Mouse (Mus musculus): ENCODE measurements at regions not wholly inside any gene's neighbourhood (a gene's known extent, or its start where the extent isn't known, plus 50 kb on each side); places are given as distances from the start of the nearest gene placed in this dataset.
A peak's percentile ranks its signal among the peaks of the same experiment; 100 is the strongest.

DNA sequence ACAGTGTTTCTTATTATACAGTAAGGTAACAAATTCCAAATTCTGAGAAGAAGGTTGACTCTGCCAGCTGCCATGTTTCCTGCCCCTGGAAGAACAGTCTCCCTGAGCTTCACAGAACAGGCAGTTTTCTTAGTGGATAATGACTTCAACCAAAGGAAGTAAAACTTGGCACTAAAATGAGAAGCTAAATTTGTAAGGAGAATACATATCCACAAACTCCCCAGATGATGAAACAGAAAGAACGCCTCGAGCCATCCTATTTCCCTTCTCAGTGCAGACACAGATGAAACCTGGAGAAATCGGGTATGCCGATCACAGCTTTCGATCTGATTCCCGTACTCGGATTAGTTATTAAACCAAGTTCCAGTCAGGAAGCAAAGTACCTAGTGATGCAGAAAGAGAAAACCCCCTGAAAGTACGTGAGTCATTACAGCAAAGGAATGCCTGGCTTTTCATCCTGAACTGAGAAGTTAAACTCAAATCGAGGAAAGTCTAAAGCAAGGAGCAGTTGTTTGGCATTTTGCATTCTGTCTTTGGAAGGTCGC, 143.7 kb downstream of the Nsun3 start:
- Histone ChIP-seq H3K36me3 (ENCODE audit: control insufficient read depth, insufficient read depth, low read length) (no peaks in the 10 kb centered on the region), H3K4me2 (ENCODE audit: low read depth, low read length) (no peak overlapping the region), H3K4me3 (ENCODE audit: low read depth, low read length) (no peak overlapping the region), H3K9me3 (ENCODE audit: control insufficient read depth, low read length) (no peaks in the 10 kb centered on the region), H3K4me1 (ENCODE audit: control insufficient read depth, insufficient read depth, low read length) (no peaks in the 10 kb centered on the region), H3K9ac (replicated peaks; ENCODE audit: low read depth, low read length) (no peak overlapping the region), H3K27ac (ENCODE audit: low read depth, low read length) (no peak overlapping the region), H3K27me3 (ENCODE audit: control insufficient read depth, insufficient read depth, low read length) (no peaks in the 10 kb centered on the region)
- WGBS, result 92% methylated on average over 10 of the region's 10 CpGs
- ATAC-seq (ENCODE audit: low read depth), result no peak

DNA sequence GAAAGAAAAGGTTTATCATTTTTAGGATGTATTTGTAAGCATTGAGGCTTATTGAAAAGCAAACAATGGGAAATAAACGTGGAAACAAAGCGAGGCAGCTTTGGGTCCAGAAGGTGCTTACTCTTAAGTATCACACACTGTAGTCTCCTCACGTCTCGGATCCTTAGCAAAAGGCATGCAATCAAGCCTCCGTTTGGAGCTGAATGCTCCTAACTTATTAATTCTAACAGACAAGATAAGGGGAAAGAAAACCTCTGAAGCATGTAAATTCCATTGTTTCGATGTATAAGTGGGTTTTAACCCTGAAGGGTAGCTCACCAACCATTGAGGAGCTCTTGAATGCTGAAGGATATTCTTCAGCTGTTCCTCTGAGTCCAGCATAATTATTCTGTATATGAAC, 162.7 kb downstream of the Nsun3 start:
- Histone ChIP-seq H3K9ac (replicated peaks; ENCODE audit: low read depth, low read length) (no peak overlapping the region), H3K27ac (ENCODE audit: low read depth, low read length) (no peak overlapping the region), H3K4me1 (ENCODE audit: control insufficient read depth, insufficient read depth, low read length) (no peaks in the 10 kb centered on the region), H3K36me3 (ENCODE audit: control insufficient read depth, insufficient read depth, low read length) (no peaks in the 10 kb centered on the region), H3K4me3 (ENCODE audit: low read depth, low read length) (no peak overlapping the region), H3K27me3 (ENCODE audit: control insufficient read depth, insufficient read depth, low read length) (no peaks in the 10 kb centered on the region), H3K9me3 (ENCODE audit: control insufficient read depth, low read length) (no peaks in the 10 kb centered on the region; the same call in 1 of the 2 replicates), H3K4me2 (ENCODE audit: low read depth, low read length) (no peak overlapping the region)
- 59% methylated on average over 6 of the region's 6 CpGs for WGBS
- ATAC-seq (ENCODE audit: low read depth), result no peak

DNA sequence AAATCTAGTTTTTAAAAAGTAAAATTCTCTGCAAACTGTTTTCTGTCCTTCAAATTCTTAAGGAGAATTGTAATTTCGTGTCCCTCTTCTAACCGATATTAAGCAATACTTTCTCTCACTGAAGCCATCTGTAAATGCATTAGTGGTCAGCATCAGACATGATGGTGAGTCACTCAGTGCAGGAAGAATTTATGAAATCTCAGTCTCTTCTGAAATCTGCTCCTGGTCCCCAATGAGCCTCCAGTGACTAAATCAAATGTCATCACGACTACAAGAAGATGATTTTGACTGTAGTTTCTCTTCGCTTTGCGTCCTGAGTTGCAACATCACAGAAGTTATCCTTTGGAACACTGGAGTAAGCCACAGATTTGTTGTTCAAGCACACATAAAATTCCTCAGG, 175.7 kb downstream of the Nsun3 start:
- Histone ChIP-seq H3K27ac (ENCODE audit: low read depth, low read length) (no peak overlapping the region), H3K4me1 (ENCODE audit: control insufficient read depth, insufficient read depth, low read length) (no peaks in the 10 kb centered on the region), H3K27me3 (ENCODE audit: control insufficient read depth, insufficient read depth, low read length) (no peaks in the 10 kb centered on the region), H3K4me3 (ENCODE audit: low read depth, low read length) (no peak overlapping the region), H3K4me2 (ENCODE audit: low read depth, low read length) (no peak overlapping the region), H3K9ac (replicated peaks; ENCODE audit: low read depth, low read length) (no peak overlapping the region), H3K36me3 (ENCODE audit: control insufficient read depth, insufficient read depth, low read length) (no peaks in the 10 kb centered on the region), H3K9me3 (ENCODE audit: control insufficient read depth, low read length) (no peaks in the 10 kb centered on the region)
- WGBS, result 89% methylated on average over 5 of the region's 5 CpGs
- ATAC-seq (ENCODE audit: low read depth), result no peak

DNA sequence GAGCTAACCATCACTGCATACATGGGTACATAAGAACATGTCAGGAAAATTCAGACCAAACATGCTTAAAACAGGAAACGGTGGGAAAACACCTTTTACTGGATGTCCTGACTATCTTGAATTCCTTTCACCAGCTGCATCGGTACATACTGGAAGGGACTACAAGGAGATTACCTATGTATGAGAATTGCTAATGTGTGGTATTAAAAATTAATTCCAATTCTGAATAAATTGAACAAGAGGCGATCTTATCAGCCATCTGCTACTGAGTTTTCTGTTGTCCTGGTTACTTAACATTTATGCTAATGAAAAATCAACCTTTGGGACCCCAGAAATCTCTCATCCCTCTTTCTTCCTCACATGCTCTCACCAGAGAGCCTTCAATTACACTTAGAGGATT, 178.0 kb downstream of the Nsun3 start:
- no peak overlapping the region for H3K4me3 ChIP-seq (ENCODE audit: low read depth, low read length)
- ATAC-seq (ENCODE audit: low read depth), result no peak
- H3K27me3 ChIP-seq (ENCODE audit: control insufficient read depth, insufficient read depth, low read length), result no peaks in the 10 kb centered on the region
- H3K9me3 ChIP-seq (ENCODE audit: control insufficient read depth, low read length), result no peaks in the 10 kb centered on the region
- H3K4me1 ChIP-seq (ENCODE audit: control insufficient read depth, insufficient read depth, low read length), result no peaks in the 10 kb centered on the region
- no peak overlapping the region for H3K27ac ChIP-seq (ENCODE audit: low read depth, low read length)
- H3K9ac ChIP-seq (replicated peaks; ENCODE audit: low read depth, low read length), result no peak overlapping the region
- H3K4me2 ChIP-seq (ENCODE audit: low read depth, low read length), result no peak overlapping the region
- 82% methylated on average over 3 of the region's 3 CpGs for WGBS
- no peaks in the 10 kb centered on the region for H3K36me3 ChIP-seq (ENCODE audit: control insufficient read depth, insufficient read depth, low read length)

DNA sequence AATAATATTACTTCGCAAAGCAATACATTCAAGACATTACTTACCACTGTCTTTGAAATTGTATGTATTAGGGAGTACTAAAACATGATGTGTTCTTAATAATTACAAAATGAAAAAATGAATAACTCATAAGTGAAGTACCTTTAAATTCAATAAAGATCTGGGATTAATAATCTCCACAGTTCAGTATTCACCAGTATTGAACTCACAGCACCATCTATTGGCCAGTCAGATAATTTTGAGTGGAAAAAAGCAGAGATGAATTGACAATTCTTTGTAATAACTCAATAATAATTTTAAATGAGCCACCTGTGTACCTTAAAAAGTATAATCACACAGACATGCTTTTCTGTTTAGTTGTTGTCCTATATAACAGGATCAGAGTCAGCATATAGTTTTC, 180.7 kb downstream of the Nsun3 start:
- 94% methylated on average over 1 of the region's 1 CpGs for WGBS
- Histone ChIP-seq H3K27me3 (ENCODE audit: control insufficient read depth, insufficient read depth, low read length) (no peaks in the 10 kb centered on the region), H3K4me3 (ENCODE audit: low read depth, low read length) (no peak overlapping the region), H3K4me2 (ENCODE audit: low read depth, low read length) (no peak overlapping the region), H3K9ac (replicated peaks; ENCODE audit: low read depth, low read length) (no peak overlapping the region), H3K36me3 (ENCODE audit: control insufficient read depth, insufficient read depth, low read length) (no peaks in the 10 kb centered on the region), H3K27ac (ENCODE audit: low read depth, low read length) (no peak overlapping the region), H3K4me1 (ENCODE audit: control insufficient read depth, insufficient read depth, low read length) (no peaks in the 10 kb centered on the region), H3K9me3 (ENCODE audit: control insufficient read depth, low read length) (no peaks in the 10 kb centered on the region)
- ATAC-seq (ENCODE audit: low read depth), result no peak

DNA sequence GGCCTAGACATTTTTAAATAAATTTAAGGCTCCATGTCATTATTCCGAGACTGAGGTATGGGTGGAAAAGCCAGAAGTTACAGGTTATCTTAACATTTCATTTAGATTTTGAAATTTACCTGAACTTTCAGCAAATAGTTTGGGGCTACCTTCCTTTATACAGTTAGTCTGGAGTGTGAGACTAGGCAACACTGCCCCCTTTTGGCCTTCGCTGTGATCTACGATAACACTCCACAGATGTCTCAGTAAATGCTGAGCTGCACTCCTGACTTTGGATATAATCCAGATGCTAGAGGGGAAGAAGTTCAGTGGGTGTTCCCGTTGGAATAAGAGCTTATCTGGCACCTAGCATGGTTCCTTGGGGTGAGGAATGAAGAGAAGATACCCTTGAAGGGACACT, 224.6 kb downstream of the Nsun3 start:
- Histone ChIP-seq H3K4me1 (ENCODE audit: control insufficient read depth, insufficient read depth, low read length) (no peaks in the 10 kb centered on the region), H3K4me3 (ENCODE audit: low read depth, low read length) (no peak overlapping the region), H3K9ac (replicated peaks; ENCODE audit: low read depth, low read length) (no peak overlapping the region), H3K9me3 (ENCODE audit: control insufficient read depth, low read length) (no peaks in the 10 kb centered on the region), H3K36me3 (ENCODE audit: control insufficient read depth, insufficient read depth, low read length) (no peaks in the 10 kb centered on the region), H3K27me3 (ENCODE audit: control insufficient read depth, insufficient read depth, low read length) (no peaks in the 10 kb centered on the region), H3K4me2 (ENCODE audit: low read depth, low read length) (no peak overlapping the region), H3K27ac (ENCODE audit: low read depth, low read length) (no peak overlapping the region)
- 39% methylated on average over 4 of the region's 4 CpGs for WGBS
- peak; percentile 63; the same call in 1 of the 2 replicates for ATAC-seq (ENCODE audit: low read depth)

DNA sequence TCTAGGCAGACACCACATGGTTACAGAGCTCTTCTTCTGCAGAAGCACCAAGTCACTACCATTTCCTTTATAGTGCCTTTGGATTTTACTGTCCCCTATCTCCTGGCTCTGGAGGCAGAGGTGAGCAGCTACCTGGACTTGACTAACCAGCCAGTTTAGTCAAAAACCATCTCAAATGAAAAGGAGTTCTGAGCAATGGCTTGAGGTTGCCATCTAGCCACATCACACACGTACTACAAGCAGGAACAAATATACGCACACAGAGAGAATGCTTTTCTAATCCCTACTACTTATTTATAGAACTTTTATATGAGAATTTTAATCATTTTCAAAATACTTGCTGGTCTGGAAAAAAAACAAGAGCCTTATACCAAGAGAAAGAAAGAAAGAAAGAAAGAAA, 243.5 kb downstream of the Nsun3 start:
- Histone ChIP-seq H3K4me3 (ENCODE audit: low read depth, low read length) (no peak overlapping the region), H3K9me3 (ENCODE audit: control insufficient read depth, low read length) (no peaks in the 10 kb centered on the region), H3K4me1 (ENCODE audit: control insufficient read depth, insufficient read depth, low read length) (no peaks in the 10 kb centered on the region), H3K27ac (ENCODE audit: low read depth, low read length) (no peak overlapping the region), H3K9ac (replicated peaks; ENCODE audit: low read depth, low read length) (no peak overlapping the region), H3K27me3 (ENCODE audit: control insufficient read depth, insufficient read depth, low read length) (no peaks in the 10 kb centered on the region), H3K4me2 (ENCODE audit: low read depth, low read length) (no peak overlapping the region), H3K36me3 (ENCODE audit: control insufficient read depth, insufficient read depth, low read length) (no peaks in the 10 kb centered on the region)
- 90% methylated on average over 2 of the region's 2 CpGs for WGBS
- no peak for ATAC-seq (ENCODE audit: low read depth)

DNA sequence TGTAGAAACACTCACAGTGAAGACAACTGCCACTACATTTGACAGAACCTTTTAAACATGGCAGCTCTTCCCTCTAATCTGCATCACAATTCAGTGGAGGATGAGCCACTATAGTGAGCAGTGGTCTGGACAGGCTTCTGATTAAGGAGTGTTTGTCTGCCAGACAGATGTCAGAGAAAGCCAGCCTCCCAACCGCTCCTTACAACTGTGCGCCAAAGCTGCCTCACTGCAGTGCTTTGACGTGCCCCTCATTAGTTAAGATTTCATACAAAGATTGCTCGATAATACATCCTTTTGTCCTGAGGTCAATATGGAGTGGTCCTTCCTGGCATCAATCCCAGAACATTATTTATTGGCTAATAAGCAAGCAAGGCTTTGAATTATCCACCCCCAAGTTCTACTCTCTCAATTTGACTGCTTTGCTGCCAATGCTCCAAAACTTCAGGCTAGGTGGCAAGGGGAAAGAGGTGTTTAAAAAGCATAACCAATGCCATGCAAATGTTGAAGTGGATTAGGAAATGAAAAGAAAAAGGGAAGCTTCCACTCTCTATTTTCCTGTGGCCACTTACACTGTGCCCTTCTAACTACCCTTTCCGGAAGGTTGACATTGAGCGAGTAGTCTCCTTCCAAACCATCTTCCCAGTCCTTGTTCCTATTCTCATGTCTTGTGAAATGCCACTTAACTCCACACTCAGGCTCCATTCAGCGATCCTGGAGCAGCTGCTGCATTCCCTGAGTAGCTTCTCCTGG, 248.7 kb downstream of the Nsun3 start:
- Histone ChIP-seq H3K27me3 (ENCODE audit: control insufficient read depth, insufficient read depth, low read length) (no peaks in the 10 kb centered on the region), H3K27ac (ENCODE audit: low read depth, low read length) (no peak overlapping the region), H3K9ac (replicated peaks; ENCODE audit: low read depth, low read length) (no peak overlapping the region), H3K9me3 (ENCODE audit: control insufficient read depth, low read length) (no peaks in the 10 kb centered on the region), H3K4me1 (ENCODE audit: control insufficient read depth, insufficient read depth, low read length) (no peaks in the 10 kb centered on the region), H3K36me3 (ENCODE audit: control insufficient read depth, insufficient read depth, low read length) (no peaks in the 10 kb centered on the region), H3K4me2 (ENCODE audit: low read depth, low read length) (no peak overlapping the region), H3K4me3 (ENCODE audit: low read depth, low read length) (no peak overlapping the region)
- WGBS, result 62% methylated on average over 7 of the region's 7 CpGs
- no peak for ATAC-seq (ENCODE audit: low read depth)

DNA sequence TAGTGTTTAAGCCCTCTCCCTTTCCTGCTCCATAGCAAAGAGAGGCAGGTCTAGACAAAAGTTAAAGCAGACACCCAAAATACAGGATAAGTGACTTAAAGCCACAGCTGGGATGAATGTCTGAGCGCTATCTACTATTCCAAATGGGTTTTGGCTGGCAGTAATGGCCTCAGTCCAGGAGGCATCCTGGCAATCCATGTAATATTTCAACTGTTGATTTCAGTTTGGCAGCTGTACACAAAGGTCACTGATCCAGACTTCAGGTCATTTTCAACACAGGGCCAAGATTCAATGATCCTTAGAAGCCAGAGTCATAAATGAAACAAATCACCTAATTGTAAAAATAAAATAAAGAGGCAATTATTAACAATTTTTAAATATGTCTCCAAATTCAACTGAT, 277.3 kb downstream of the Nsun3 start:
- H3K4me2 ChIP-seq (ENCODE audit: low read depth, low read length), result no peak overlapping the region
- no peak for ATAC-seq (ENCODE audit: low read depth)
- H3K36me3 ChIP-seq (ENCODE audit: control insufficient read depth, insufficient read depth, low read length), result no peaks in the 10 kb centered on the region
- 78% methylated on average over 1 of the region's 1 CpGs for WGBS
- H3K27ac ChIP-seq (ENCODE audit: low read depth, low read length), result no peak overlapping the region
- H3K9me3 ChIP-seq (ENCODE audit: control insufficient read depth, low read length), result no peaks in the 10 kb centered on the region
- H3K4me3 ChIP-seq (ENCODE audit: low read depth, low read length), result no peak overlapping the region
- no peak overlapping the region for H3K9ac ChIP-seq (replicated peaks; ENCODE audit: low read depth, low read length)
- no peaks in the 10 kb centered on the region for H3K27me3 ChIP-seq (ENCODE audit: control insufficient read depth, insufficient read depth, low read length)
- H3K4me1 ChIP-seq (ENCODE audit: control insufficient read depth, insufficient read depth, low read length), result no peaks in the 10 kb centered on the region
